Mouse (Mus musculus) intestine, embryonic 14.5 days (tissue): ENCODE data around the gene Prkag1. TPM values are rescaled to one million over a fixed set of nuclear protein-coding genes. Genes with fewer than 3 reads are reported as not detected.

Source experiments
- ATAC-seq: fragments of 200-750 bp; cut with Nextera tagmentation; replicated peaks from 2 replicates; pipeline ENCODE4 v1.8.0; 2017; ENCODE audit warnings: low read depth, moderate number of reproducible peaks, moderate TSS enrichment, moderate library complexity; ENCODE audit not compliant: low FRiP score, low TSS enrichment
- DNase-seq: peaks from one replicate; pipeline ENCODE4 v3.0.0-alpha.2; 2018; ENCODE audit warnings: low spot score
- H3K27ac ChIP-seq: fragments of 300-500 bp; sonication (generic); 2 replicates; pipeline ENCODE4 v1.5.1; 2014; ENCODE audit warnings: low read depth, mild to moderate bottlenecking, control low read depth
- H3K27me3 ChIP-seq: fragments of 300-500 bp; sonication (generic); replicated peaks from 2 replicates; pipeline ENCODE4 v1.6.1; 2014; ENCODE audit warnings: low read length, control low read depth; ENCODE audit not compliant: control insufficient read depth, insufficient read depth
- H3K36me3 ChIP-seq: fragments of 300-500 bp; sonication (generic); 2 replicates; pipeline ENCODE4 v1.6.1; 2014; ENCODE audit warnings: low read length, control low read depth; ENCODE audit not compliant: control insufficient read depth, insufficient read depth
- H3K4me1 ChIP-seq: fragments of 300-500 bp; sonication (generic); replicated peaks from 2 replicates; pipeline ENCODE4 v1.6.1; 2014; ENCODE audit warnings: low read length, control low read depth, mixed read lengths; ENCODE audit not compliant: control insufficient read depth, insufficient read depth
- H3K4me2 ChIP-seq: fragments of 300-500 bp; sonication (generic); 2 replicates; pipeline ENCODE4 v1.6.1; 2014; ENCODE audit warnings: low read length
- H3K4me3 ChIP-seq: fragments of 300-500 bp; sonication (generic); 2 replicates; pipeline ENCODE4 v1.5.1; 2014; ENCODE audit warnings: low read depth, low read length, control low read depth, mixed read lengths
- H3K9ac ChIP-seq: fragments of 300-500 bp; sonication (generic); 2 replicates; pipeline ENCODE4 v1.6.1; 2014; ENCODE audit warnings: mild to moderate bottlenecking, low read length
- H3K9me3 ChIP-seq: fragments of 300-500 bp; sonication (generic); 2 replicates; pipeline ENCODE4 v1.6.1; 2016; ENCODE audit warnings: low read length, control low read depth; ENCODE audit not compliant: control insufficient read depth
- WGBS: fragments of 180-500 bp; shearing (Covaris S2); extraction: QIAGEN DNeasy Blood & Tissue Kit; methylation state at CpG from one replicate; pipeline ENCODE4 v1.1.7; 2014; 5-methylcytosine and 5-hydroxymethylcytosine counted together
- polyA plus RNA-seq: library from polyadenylated mRNA; unstranded; fragments of >200 nt; fragmentation: Nextera tagmentation; extraction: Ambion mirVana; gene quantifications from 2 replicates; pipeline ENCODE4 v1.2.1, GENCODE M21; 2014

Prkag1 gene
- polyA plus RNA-seq, 1 experiment from 2014 or later: 77.3 TPM

GRCm38 (mm10) chr15:98793141-98793698 is 38.1 kb downstream of the Prkag1 start:
- DNase-seq: no peak
- Histone ChIP-seq H3K36me3 (no peaks in the 10 kb centered on the region), H3K27ac (no peak overlapping the region), H3K4me3 (no peak overlapping the region), H3K9me3 (no peaks in the 10 kb centered on the region), H3K4me1 (peaks cover 14% of the 10 kb centered on the region), H3K4me2 (no peak overlapping the region; the same call in 1 of the 2 replicates), H3K27me3 (peaks cover 99% of the 10 kb centered on the region), H3K9ac (no peak overlapping the region)
- WGBS: 3% methylated on average over 13 of the region's 13 CpGs
- no peak for ATAC-seq

DNA sequence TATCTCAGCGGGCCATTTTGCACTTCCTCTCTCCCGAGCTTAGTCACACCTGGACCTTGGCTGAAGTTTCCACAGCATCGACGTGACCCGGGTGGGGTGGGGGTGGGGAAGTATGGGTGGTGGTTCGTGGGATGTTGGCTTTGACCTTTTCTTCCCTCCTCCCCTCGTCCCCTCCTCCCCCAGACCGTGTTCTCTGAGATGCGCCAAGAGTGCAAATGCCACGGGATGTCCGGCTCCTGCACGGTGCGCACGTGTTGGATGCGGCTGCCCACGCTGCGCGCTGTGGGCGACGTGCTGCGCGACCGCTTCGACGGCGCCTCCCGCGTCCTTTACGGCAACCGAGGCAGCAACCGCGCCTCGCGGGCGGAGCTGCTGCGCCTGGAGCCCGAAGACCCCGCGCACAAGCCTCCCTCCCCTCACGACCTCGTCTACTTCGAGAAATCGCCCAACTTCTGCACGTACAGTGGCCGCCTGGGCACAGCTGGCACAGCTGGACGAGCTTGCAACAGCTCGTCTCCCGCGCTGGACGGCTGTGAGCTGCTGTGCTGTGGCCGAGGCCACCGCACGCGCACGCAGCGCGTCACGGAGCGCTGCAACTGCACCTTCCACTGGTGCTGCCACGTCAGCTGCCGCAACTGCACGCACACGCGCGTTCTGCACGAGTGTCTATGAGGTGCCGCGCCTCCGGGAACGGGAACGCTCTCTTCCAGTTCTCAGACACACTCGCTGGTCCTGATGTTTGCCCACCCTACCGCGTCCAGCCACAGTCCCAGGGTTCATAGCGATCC is 38.9 kb downstream of the Prkag1 start:
- ATAC-seq (no peak), DNase-seq (no peak)
- peaks cover 10% of the 10 kb centered on the region for H3K4me1 ChIP-seq
- H3K27ac ChIP-seq: no peak overlapping the region
- no peaks in the 10 kb centered on the region for H3K36me3 ChIP-seq
- H3K27me3 ChIP-seq: peaks cover 99% of the 10 kb centered on the region
- no peaks in the 10 kb centered on the region for H3K9me3 ChIP-seq
- H3K4me3 ChIP-seq: peak overlapping the region; percentile 22
- peak overlapping the region; percentile 39 for H3K4me2 ChIP-seq
- 1% methylated on average over 75 of the region's 75 CpGs for WGBS
- H3K9ac ChIP-seq: no peak overlapping the region

GRCm38 (mm10) chr15:98791771-98792170 is 39.5 kb downstream of the Prkag1 start:
- no peak overlapping the region for H3K27ac ChIP-seq
- ATAC-seq (no peak), DNase-seq (no peak)
- H3K36me3 ChIP-seq: no peaks in the 10 kb centered on the region
- no peak overlapping the region for H3K4me2 ChIP-seq
- H3K4me1 ChIP-seq: peaks cover 10% of the 10 kb centered on the region
- H3K9me3 ChIP-seq: no peaks in the 10 kb centered on the region
- H3K4me3 ChIP-seq: no peak overlapping the region
- WGBS: 2% methylated on average over 23 of the region's 23 CpGs
- peaks cover 97% of the 10 kb centered on the region for H3K27me3 ChIP-seq
- no peak overlapping the region for H3K9ac ChIP-seq

DNA sequence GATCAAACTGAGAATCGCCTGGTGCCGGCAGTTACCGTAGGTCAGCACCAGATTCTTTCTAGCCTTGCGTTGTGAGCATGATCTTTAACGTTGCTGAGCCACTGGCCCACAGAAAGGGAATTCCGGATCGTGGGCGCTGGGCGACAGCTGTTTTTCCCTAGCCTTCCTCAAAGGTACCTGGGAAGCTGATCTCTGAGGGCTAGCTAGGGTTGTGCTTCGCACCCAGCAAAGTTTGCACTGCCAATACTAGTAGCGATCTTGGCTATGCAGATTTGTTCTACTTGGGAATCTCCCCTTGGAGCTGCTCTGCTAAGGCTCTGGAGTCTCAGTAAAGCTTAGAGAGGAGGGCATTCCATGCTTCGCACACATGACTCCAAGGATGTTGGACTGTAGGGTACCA is 40.1 kb downstream of the Prkag1 start:
- DNase-seq: no peak
- no peak for ATAC-seq

GRCm38 (mm10) chr15:98790761-98791160 is 40.6 kb downstream of the Prkag1 start:
- H3K4me3 ChIP-seq: peak overlapping the region; percentile 18; the same call in 1 of the 2 replicates
- H3K4me2 ChIP-seq: peak overlapping the region; percentile 31
- H3K9me3 ChIP-seq: no peaks in the 10 kb centered on the region
- H3K27me3 ChIP-seq: peaks cover 87% of the 10 kb centered on the region
- H3K27ac ChIP-seq: no peak overlapping the region
- under 1% methylated on average over 23 of the region's 23 CpGs for WGBS
- DNase-seq (no peak), ATAC-seq (no peak)
- peaks cover 10% of the 10 kb centered on the region for H3K4me1 ChIP-seq
- no peak overlapping the region for H3K9ac ChIP-seq
- no peaks in the 10 kb centered on the region for H3K36me3 ChIP-seq

More for the DNA sequence above, 40.1 kb downstream of the Prkag1 start:
- H3K4me2 ChIP-seq: peak overlapping the region; percentile 31
- peak overlapping the region; percentile 18; the same call in 1 of the 2 replicates for H3K4me3 ChIP-seq
- H3K27me3 ChIP-seq: peaks cover 91% of the 10 kb centered on the region
- no peaks in the 10 kb centered on the region for H3K36me3 ChIP-seq
- H3K27ac ChIP-seq: no peak overlapping the region
- no peak overlapping the region for H3K9ac ChIP-seq
- WGBS: under 1% methylated on average over 12 of the region's 12 CpGs
- H3K9me3 ChIP-seq: no peaks in the 10 kb centered on the region
- peaks cover 10% of the 10 kb centered on the region for H3K4me1 ChIP-seq

DNA sequence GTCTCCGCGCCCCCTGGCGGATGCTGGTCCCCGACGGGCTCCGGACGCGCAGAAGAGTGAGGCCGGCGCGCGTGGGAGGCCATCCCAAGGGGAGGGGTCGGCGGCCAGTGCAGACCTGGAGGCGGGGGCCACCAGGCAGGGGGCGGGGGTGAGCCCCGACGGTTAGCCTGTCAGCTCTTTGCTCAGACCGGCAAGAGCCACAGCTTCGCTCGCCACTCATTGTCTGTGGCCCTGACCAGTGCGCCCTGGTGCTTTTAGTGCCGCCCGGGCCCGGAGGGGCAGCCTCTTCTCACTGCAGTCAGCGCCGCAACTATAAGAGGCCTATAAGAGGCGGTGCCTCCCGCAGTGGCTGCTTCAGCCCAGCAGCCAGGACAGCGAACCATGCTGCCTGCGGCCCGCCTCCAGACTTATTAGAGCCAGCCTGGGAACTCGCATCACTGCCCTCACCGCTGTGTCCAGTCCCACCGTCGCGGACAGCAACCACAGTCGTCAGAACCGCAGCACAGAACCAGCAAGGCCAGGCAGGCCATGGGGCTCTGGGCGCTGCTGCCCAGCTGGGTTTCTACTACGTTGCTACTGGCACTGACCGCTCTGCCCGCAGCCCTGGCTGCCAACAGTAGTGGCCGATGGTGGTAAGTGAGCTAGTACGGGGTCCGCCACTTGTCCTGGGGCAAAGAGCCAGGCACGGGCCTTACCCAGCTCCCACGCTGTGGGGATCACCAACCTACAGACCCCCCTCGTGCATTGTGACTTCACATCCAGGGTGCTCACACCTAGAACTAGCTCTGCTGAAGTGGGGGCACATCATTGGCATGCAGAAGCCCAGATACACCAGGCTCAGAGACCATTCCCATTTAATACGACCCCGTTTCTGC is 41.4 kb downstream of the Prkag1 start, which contains the start of gene Wnt1:
Wnt1 (plus strand) TSS at position 197 of the 875 bp plus-strand sequence.
- peaks cover 10% of the 10 kb centered on the region for H3K4me1 ChIP-seq
- H3K9me3 ChIP-seq: no peaks in the 10 kb centered on the region
- H3K9ac ChIP-seq: no peak within 1 kb of the TSS
- H3K27ac ChIP-seq: no peak within 1 kb of the TSS
- H3K4me2 ChIP-seq: peak within 1 kb of the TSS; percentile 31
- DNase-seq: no peak
- 3% methylated on average over 49 of the region's 51 CpGs for WGBS
- no peak for ATAC-seq
- peaks cover 82% of the 10 kb centered on the region for H3K27me3 ChIP-seq
- H3K4me3 ChIP-seq: peak within 1 kb of the TSS; percentile 18; the same call in 1 of the 2 replicates
- H3K36me3 ChIP-seq: no peaks in the 10 kb centered on the region

DNA sequence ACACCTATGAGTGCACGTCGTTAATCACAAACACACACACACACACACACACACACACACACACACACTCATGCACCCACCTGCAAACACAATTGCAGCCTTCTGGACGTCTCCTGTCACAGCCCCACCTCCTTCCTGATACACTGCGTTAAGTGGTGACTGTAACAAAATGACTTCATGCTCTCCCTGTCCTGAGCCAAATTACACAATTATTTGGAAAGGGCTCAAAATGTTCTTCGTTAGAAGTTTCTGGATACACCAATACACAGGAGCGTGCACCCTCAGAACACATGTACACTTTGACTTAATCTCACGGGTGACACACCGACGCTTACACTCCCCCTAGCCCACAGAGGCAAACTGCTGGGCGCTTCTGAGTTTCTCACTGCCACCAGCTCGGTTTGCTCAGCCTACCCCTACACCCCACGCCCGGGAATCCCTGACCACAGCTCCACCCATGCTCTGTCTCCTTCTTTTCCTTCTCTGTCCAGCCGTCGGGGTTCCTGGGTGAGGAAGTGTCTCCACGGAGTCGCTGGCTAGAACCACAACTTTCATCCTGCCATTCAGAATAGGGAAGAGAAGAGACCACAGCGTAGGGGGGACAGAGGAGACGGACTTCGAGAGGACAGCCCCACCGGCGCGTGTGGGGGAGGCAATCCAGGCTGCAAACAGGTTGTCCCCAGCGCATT is 42.2 kb downstream of the Prkag1 start:
- DNase-seq: no peak
- Histone ChIP-seq H3K36me3 (no peaks in the 10 kb centered on the region), H3K4me2 (no peak overlapping the region), H3K4me3 (0 out of 2 replicates have a peak overlapping the region, but pooled peaks have one; percentile 8), H3K4me1 (peaks cover 10% of the 10 kb centered on the region), H3K27me3 (peaks cover 74% of the 10 kb centered on the region), H3K9ac (no peak overlapping the region), H3K27ac (no peak overlapping the region), H3K9me3 (no peaks in the 10 kb centered on the region)
- WGBS: 12% methylated on average over 24 of the region's 24 CpGs
- ATAC-seq: no peak

- WGBS: 34% methylated on average over 4 of the region's 4 CpGs
Measured at GRCm38 (mm10) chr15:98787930-98788329, 43.4 kb downstream of the Prkag1 start.

More at GRCm38 (mm10) chr15:98787930-98788329, 43.4 kb downstream of the Prkag1 start:
- no peak overlapping the region for H3K9ac ChIP-seq
- no peak for DNase-seq
- H3K4me2 ChIP-seq: no peak overlapping the region
- no peaks in the 10 kb centered on the region for H3K9me3 ChIP-seq
- H3K27me3 ChIP-seq: peaks cover 62% of the 10 kb centered on the region
- H3K4me1 ChIP-seq: peaks cover 10% of the 10 kb centered on the region
- no peak overlapping the region for H3K4me3 ChIP-seq
- H3K36me3 ChIP-seq: no peaks in the 10 kb centered on the region
- no peak overlapping the region for H3K27ac ChIP-seq
- no peak for ATAC-seq
